Mouse (Mus musculus): ENCODE data around the gene Gm21897. TPM values are rescaled to one million over a fixed set of nuclear protein-coding genes. Genes with fewer than 3 reads are reported as not detected.
"Not testable (repeated sequence)": the region's sequence is repeated elsewhere in the genome, so short reads cannot be mapped to it uniquely, and the experiment has no call there.

Gm21897 gene
- polyA plus RNA-seq (2015; fragmentation: Nextera tagmentation; extraction: Ambion mirVana): not detected in 2 replicates

DNA sequence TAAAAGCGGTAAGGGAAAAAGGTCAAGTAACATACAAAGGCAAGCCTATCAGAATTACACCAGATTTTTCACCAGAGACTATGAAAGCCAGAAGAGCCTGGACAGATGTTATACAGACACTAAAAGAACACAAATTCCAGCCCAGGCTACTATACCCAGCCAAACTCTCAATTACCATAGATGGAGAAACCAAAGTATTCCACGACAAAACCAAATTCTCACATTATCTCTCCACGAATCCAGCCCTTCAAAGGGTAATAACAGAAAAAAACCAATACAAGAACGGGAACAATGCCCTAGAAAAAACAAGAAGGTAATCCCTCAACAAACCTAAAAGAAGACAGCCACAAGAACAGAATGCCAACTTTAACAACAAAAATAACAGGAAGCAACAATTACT, at the start of gene Gm21897:
Gene Gm21897, plus strand, starts transcription at position 301 of the 400 bp plus-strand sequence.
- not testable (repeated sequence) for H3K27me3 ChIP-seq; ATAC-seq (ENCODE audit: low read depth); H3K4me1 ChIP-seq (replicated peaks); H3K4me3 ChIP-seq (replicated peaks); H3K27ac ChIP-seq; H3K4me2 ChIP-seq; H3K36me3 ChIP-seq; H3K9me3 ChIP-seq (replicated peaks); DNase-seq; H3K9ac ChIP-seq
- no CpG with 5 or more reads among the region's 4 CpGs for whole genome bisulfite sequencing (ENCODE audit: insufficient replicate concordance)

DNA sequence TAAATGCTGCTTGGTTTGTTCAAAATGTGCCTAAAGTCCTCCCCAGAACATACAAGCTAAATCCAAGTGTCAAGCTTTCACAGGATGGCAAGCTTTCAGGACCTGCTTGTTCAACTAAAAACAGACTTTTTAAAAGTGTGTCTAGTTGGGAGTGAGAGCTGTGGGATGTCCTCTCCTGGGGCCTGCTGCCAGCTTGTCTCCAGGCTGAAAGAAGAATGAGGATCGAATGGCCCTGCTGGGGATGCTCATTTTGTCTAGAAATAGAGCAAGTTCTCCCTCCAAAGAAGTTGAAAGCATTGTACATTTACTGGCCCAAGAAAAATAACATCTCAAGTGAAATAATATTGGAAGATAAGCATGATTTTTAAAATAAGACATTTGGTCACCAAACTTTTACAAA, 45.0 kb upstream of the Gm21897 start:
- no peak for DNase-seq
- WGBS (ENCODE audit: insufficient replicate concordance): 43% methylated on average over 1 of the region's 1 CpGs
- no peaks in the 10 kb centered on the region for H3K36me3 ChIP-seq

DNA sequence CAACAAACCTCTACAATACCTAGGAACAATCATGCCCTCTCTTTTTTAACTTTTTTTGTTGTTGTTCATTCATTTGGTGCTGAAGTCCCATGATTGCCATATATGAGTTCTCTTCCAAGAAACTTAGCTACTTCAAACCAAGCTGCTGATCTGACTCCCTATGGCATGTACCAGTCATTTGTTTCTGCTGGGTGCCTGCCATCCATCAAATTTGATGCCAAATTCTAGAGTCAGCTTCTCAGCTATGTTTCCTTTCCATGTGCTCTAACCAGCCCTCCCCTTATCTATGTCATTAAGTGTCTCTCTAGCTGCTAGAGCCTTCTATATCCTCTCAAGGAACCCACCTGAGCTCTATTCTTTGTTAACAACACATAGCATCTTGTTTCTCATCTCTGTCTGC, 39.8 kb upstream of the Gm21897 start:
- Histone ChIP-seq H3K4me1 (replicated peaks) (no peaks in the 10 kb centered on the region), H3K9me3 (replicated peaks) (no peaks in the 10 kb centered on the region), H3K9ac (no peak overlapping the region), H3K4me2 (no peak overlapping the region), H3K27ac (no peak overlapping the region), H3K36me3 (no peaks in the 10 kb centered on the region), H3K4me3 (replicated peaks) (no peak overlapping the region), H3K27me3 (no peaks in the 10 kb centered on the region)
- DNase-seq (no peak), ATAC-seq (ENCODE audit: low read depth) (no peak)

More for the DNA sequence above, 45.0 kb upstream of the Gm21897 start:
- ATAC-seq (ENCODE audit: low read depth): no peak
- no peak overlapping the region for H3K4me3 ChIP-seq (replicated peaks)
- no peaks in the 10 kb centered on the region for H3K9me3 ChIP-seq (replicated peaks)
- H3K4me1 ChIP-seq (replicated peaks): no peaks in the 10 kb centered on the region
- no peaks in the 10 kb centered on the region for H3K27me3 ChIP-seq
- H3K9ac ChIP-seq: no peak overlapping the region
- H3K4me2 ChIP-seq: no peak overlapping the region
- H3K27ac ChIP-seq: no peak overlapping the region

DNA sequence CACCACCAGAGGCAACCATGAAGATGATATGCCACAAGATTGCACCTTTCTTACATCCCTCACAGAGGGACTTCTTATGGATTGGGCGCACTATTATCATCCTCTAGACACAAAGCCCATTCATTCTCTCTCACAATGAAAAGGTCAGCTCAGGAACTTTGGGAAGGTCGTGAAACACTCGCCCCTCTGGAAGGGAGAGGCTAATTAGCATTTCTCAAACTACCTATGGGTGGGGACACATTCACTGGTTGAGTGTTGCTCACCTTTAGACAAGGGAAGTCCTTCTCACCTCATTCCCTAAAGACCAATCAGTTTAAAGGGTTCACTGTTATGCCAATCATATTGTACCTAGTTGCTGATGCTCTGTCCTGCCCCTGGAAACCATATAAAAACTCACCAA, 24.2 kb upstream of the Gm21897 start:
- Histone ChIP-seq H3K4me2 (no peak overlapping the region), H3K27me3 (no peaks in the 10 kb centered on the region), H3K36me3 (no peaks in the 10 kb centered on the region), H3K9ac (no peak overlapping the region), H3K9me3 (replicated peaks) (no peaks in the 10 kb centered on the region), H3K4me1 (replicated peaks) (no peaks in the 10 kb centered on the region), H3K27ac (no peak overlapping the region), H3K4me3 (replicated peaks) (no peak overlapping the region)
- WGBS (ENCODE audit: insufficient replicate concordance): 36% methylated on average over 3 of the region's 3 CpGs
- no peak for DNase-seq
- no peak for ATAC-seq (ENCODE audit: low read depth)

DNA sequence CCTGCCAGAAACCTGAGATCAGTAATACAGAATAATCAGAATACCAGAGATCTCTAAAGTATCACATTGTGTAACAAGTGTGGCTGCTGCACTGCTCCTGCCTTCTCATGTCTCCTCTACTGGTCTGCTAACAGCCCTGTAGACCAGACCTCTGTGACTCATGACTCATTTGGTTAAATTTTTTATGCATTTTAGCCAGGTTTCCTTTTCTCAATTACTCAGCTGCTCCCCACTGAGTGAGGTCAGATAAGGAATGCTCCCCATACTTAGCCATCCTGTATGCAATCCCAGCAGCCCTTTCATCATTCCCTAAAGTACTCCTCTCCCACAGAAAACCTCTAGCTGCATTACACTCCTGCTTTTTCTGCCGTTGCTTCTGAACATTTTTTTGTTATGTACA, 23.0 kb upstream of the Gm21897 start:
- ATAC-seq (ENCODE audit: low read depth) (no peak), DNase-seq (no peak)
- 44% methylated on average over 1 of the region's 1 CpGs for WGBS (ENCODE audit: insufficient replicate concordance)
- H3K4me3 ChIP-seq (replicated peaks): no peak overlapping the region
- H3K36me3 ChIP-seq: no peaks in the 10 kb centered on the region
- H3K27me3 ChIP-seq: no peaks in the 10 kb centered on the region
- no peak overlapping the region for H3K4me2 ChIP-seq
- no peaks in the 10 kb centered on the region for H3K9me3 ChIP-seq (replicated peaks)
- no peaks in the 10 kb centered on the region for H3K4me1 ChIP-seq (replicated peaks)
- no peak overlapping the region for H3K27ac ChIP-seq
- no peak overlapping the region for H3K9ac ChIP-seq

DNA sequence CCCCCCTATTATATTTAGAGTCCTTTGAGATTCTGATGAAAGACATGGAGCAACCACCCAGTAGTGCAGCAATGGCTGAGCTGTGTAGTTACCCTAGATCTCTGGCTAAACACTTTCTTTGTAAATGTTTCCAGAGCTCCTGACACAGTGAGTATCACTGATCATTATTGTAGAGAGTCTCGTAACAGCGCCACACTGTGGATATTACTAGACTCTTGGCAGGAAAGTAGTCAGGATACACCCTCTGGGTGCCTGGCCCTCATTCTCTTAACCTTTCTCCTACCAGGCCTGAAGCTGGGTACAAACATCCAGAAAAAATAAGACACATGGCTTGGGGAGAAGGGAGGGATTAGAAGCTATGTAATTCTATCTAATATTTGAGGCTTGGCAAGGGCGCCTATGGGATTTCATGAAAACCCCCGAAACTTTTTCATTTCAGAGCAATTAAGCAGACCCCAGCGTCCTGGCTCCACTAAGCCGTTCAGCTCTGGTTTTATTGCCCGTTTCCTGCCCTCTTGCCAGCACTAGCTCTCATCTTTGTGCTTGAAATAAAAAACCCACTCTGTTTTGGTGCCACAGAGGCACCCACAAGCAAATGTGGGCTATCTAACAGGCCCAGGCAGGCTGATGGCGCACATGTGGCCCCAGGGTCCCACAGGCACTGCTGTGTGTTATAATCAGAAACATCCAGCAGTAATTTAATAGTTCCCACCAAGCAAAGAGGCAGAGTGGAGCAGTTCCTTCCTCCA, 22.2 kb upstream of the Gm21897 start:
- no peaks in the 10 kb centered on the region for H3K9me3 ChIP-seq (replicated peaks)
- no peaks in the 10 kb centered on the region for H3K4me1 ChIP-seq (replicated peaks)
- 44% methylated on average over 8 of the region's 8 CpGs for WGBS (ENCODE audit: insufficient replicate concordance)
- H3K36me3 ChIP-seq: no peaks in the 10 kb centered on the region
- ATAC-seq (ENCODE audit: low read depth) (no peak), DNase-seq (no peak)
- no peak overlapping the region for H3K4me2 ChIP-seq
- no peak overlapping the region for H3K4me3 ChIP-seq (replicated peaks)
- no peaks in the 10 kb centered on the region for H3K27me3 ChIP-seq
- no peak overlapping the region for H3K27ac ChIP-seq
- no peak overlapping the region for H3K9ac ChIP-seq

DNA sequence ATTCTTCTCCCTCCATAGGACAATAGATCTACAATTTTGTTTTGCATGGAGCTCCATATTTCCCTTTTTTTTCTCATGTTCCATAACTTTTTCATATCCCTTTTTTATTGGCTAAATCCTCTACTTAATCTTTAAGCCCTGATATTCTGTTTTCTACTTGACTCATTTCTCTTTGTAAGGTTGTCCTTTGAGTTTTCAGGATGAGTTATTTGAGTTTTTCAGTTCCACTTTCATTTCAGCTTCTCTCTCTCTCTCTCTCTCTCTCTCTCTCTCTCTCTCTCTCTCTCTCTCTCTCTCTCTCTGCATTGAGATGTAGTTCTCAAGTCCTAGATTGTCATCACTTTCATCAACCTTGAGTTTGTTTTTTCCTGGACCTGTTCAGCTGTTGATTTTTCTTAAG, 17.3 kb downstream of the Gm21897 start:
- Histone ChIP-seq H3K4me1 (replicated peaks) (no peaks in the 10 kb centered on the region), H3K4me3 (replicated peaks) (no peak overlapping the region), H3K36me3 (no peaks in the 10 kb centered on the region), H3K9me3 (replicated peaks) (no peaks in the 10 kb centered on the region), H3K4me2 (no peak overlapping the region), H3K9ac (no peak overlapping the region), H3K27ac (no peak overlapping the region), H3K27me3 (no peaks in the 10 kb centered on the region)
- ATAC-seq (ENCODE audit: low read depth): no peak
- DNase-seq: no peak

DNA sequence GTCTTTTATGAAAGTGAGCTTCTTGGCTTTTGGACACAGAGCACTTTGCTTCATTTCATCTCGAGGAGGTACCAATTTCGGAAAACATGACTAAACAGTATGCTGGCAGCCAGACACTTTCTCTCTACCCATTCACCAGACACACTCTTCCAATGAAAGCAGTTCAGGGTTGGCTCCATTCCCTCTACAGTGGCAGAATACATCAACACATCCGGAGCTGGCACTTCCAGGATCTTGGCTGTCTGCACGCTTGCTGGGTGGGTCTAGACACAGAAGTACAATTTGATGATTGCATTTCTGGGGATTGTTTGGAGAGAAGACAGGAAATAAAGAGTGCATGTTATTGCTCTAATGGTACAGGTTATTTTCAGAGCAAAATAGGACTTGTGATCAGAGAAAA, 21.8 kb downstream of the Gm21897 start:
- Histone ChIP-seq H3K9ac (no peak overlapping the region), H3K9me3 (replicated peaks) (no peaks in the 10 kb centered on the region), H3K4me3 (replicated peaks) (no peak overlapping the region), H3K27me3 (no peaks in the 10 kb centered on the region), H3K4me2 (no peak overlapping the region), H3K27ac (no peak overlapping the region), H3K4me1 (replicated peaks) (no peaks in the 10 kb centered on the region), H3K36me3 (no peaks in the 10 kb centered on the region)
- no peak for ATAC-seq (ENCODE audit: low read depth)
- 58% methylated on average over 4 of the region's 4 CpGs for WGBS (ENCODE audit: insufficient replicate concordance)
- no peak for DNase-seq

DNA sequence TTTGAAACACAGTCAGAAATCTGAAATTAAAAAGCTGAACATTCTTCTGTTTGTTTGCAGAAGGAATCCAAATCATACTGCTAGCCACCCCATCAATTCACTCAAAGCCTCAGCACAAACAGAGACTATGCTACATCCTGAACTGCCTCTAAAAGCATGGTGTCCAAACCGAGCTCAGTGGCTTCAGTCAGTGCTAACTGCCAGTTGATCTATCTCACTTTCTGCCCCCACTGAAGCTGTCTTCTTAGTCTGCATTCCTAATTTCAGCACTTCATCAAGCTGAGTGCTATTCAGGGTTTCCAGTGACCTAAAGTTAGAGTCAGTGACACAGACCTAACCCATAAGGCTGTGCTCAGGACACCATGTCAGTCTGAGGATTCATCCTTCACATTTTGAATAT, 28.8 kb downstream of the Gm21897 start:
- WGBS (ENCODE audit: insufficient replicate concordance): 26% methylated on average over 1 of the region's 1 CpGs
- Histone ChIP-seq H3K4me2 (no peak overlapping the region), H3K4me1 (replicated peaks) (no peaks in the 10 kb centered on the region), H3K9me3 (replicated peaks) (no peaks in the 10 kb centered on the region), H3K4me3 (replicated peaks) (no peak overlapping the region), H3K36me3 (no peaks in the 10 kb centered on the region), H3K27ac (no peak overlapping the region), H3K27me3 (no peaks in the 10 kb centered on the region), H3K9ac (no peak overlapping the region)
- DNase-seq (no peak), ATAC-seq (ENCODE audit: low read depth) (no peak)

DNA sequence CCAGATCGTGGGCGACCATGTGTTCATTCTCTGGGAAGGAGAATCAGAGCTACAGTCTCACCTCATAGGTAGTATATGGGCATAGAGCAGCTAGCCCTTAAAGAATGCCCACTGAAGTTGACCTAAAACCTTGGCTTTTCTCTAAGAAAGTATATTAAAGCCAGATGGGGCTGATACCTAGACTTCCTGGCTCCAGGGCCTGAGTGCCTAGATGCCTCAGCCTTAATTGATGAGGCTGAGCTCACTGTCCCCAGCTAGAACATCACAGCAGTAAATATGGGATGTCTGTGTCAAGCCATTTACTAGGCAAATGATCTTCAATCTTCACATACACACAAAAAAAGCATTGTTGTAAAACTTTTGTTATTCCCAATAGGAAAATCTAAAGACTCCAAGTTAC, 32.1 kb downstream of the Gm21897 start:
- DNase-seq (no peak), ATAC-seq (ENCODE audit: low read depth) (no peak)
- Histone ChIP-seq H3K9me3 (replicated peaks) (no peaks in the 10 kb centered on the region), H3K27ac (no peak overlapping the region), H3K4me2 (no peak overlapping the region), H3K9ac (no peak overlapping the region), H3K4me3 (replicated peaks) (no peak overlapping the region), H3K4me1 (replicated peaks) (no peaks in the 10 kb centered on the region), H3K27me3 (no peaks in the 10 kb centered on the region), H3K36me3 (no peaks in the 10 kb centered on the region)
- 60% methylated on average over 2 of the region's 2 CpGs for WGBS (ENCODE audit: insufficient replicate concordance)

DNA sequence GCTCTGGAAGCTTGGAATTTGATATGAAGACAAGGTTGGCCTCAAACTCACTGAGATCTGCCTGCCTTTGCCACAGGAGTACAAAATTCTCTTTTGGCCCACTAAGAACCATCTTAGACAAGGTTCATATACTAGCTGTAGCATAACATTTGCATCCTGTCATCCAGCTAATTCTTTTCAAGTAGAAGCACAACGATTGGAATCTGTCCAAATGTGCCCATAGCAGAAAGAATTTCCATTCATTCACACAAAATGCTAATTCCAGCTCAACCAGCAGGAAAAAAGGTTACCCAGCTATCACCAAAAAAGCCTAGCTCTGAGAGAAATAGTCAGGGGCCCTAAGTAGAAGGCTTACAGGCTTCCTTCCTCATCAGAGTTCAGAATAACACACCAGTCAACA, 34.0 kb downstream of the Gm21897 start:
- Histone ChIP-seq H3K4me1 (replicated peaks) (no peaks in the 10 kb centered on the region), H3K9me3 (replicated peaks) (no peaks in the 10 kb centered on the region), H3K27ac (no peak overlapping the region), H3K36me3 (no peaks in the 10 kb centered on the region), H3K4me3 (replicated peaks) (no peak overlapping the region), H3K9ac (no peak overlapping the region), H3K4me2 (no peak overlapping the region), H3K27me3 (no peaks in the 10 kb centered on the region)
- WGBS (ENCODE audit: insufficient replicate concordance): 58% methylated on average over 1 of the region's 1 CpGs
- ATAC-seq (ENCODE audit: low read depth) (no peak), DNase-seq (no peak)

DNA sequence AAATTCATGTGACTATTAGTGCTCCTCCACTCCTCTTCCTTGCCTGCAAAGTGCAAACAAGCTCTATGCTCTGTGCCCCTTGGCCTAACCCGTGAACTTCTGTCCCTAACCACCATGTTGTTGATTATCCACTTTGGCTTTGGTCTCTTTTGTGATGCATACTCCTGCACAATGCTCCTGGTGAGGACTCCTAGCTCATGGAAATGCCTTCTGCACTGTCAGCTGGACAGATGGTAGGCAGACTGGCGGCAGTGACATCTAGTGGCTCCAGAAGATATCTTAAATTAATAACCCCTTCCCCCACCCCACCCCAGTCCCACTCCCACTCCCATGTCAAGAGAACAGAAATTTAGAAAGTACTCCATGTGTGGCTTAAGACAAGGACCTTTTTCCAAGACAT, 35.1 kb downstream of the Gm21897 start:
- H3K4me2 ChIP-seq: no peak overlapping the region
- no peak overlapping the region for H3K4me3 ChIP-seq (replicated peaks)
- H3K27me3 ChIP-seq: no peaks in the 10 kb centered on the region
- H3K9ac ChIP-seq: no peak overlapping the region
- no peaks in the 10 kb centered on the region for H3K36me3 ChIP-seq
- 37% methylated on average over 2 of the region's 2 CpGs for WGBS (ENCODE audit: insufficient replicate concordance)
- H3K27ac ChIP-seq: no peak overlapping the region
- H3K9me3 ChIP-seq (replicated peaks): no peaks in the 10 kb centered on the region
- DNase-seq (no peak), ATAC-seq (ENCODE audit: low read depth) (no peak)
- no peaks in the 10 kb centered on the region for H3K4me1 ChIP-seq (replicated peaks)
